Comparison of ENCODE assay signal across 9 mouse cellular contexts in the genomic region with DNA sequence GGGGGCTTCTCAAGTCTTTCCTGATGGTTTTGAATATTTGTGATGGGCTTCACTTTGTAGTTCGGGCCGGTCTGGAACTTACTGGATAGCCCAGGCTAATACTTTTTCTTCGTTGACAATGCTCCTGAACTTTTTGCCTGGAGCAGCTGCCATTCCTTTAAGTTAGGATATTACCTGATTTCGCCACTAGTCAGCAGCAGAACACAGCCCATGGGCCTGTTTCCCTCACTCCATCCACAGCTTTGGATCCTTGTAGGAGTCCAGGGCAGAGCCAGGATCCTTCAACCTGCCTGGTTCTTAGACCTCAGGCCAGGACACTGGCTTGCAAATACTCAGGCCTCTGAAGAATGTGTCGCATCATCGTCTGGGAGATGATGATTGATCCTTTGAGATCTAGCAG.
A peak's percentile ranks its signal among the peaks of the same experiment; 100 is the strongest.
DNase-seq lines count a peak whose midpoint lies in the region; ATAC-seq and TF ChIP-seq lines count a peak whose summit lies in the region.
"Had no signal": no experiment of that assay in that cellular context is flagged by ENCODE, and none has a peak within 500 bp of the region (broad histone marks: within the 10 kb centered on the region; RNA-seq: fewer than 3 reads in every experiment).

No protein-coding gene starts in this region.

- no peak overlapping the region for H3K4me3 ChIP-seq in heart, postnatal 0 days (ENCODE audit: low read depth, low read length)
- H3K4me3 ChIP-seq in heart, embryonic 11.5 days (ENCODE audit: low read depth, low read length): no peak overlapping the region
- H3K4me3 ChIP-seq in embryonic facial prominence, embryonic 11.5 days (ENCODE audit: low read depth, low read length): no peak overlapping the region
- no peak overlapping the region for H3K4me3 ChIP-seq in stomach, embryonic 14.5 days (ENCODE audit: low read depth, low read length)
- H3K4me3 ChIP-seq: neural tube, embryonic 12.5 days had no signal

- no peak for TF ChIP-seq EP300 in heart, postnatal 0 days (IDR thresholded peaks at IDR 0.05; ENCODE audit: low read depth)

- H3K27ac ChIP-seq in heart, postnatal 0 days (ENCODE audit: low read depth): no peak overlapping the region
- no peak overlapping the region for H3K27ac ChIP-seq in heart, embryonic 11.5 days (ENCODE audit: low read depth, low read length)
- no peak overlapping the region for H3K27ac ChIP-seq in embryonic facial prominence, embryonic 11.5 days (replicated peaks; ENCODE audit: low read depth, low read length)
- H3K27ac ChIP-seq in stomach, embryonic 14.5 days (ENCODE audit: low read length): no peak overlapping the region
- H3K27ac ChIP-seq: neural tube, embryonic 12.5 days had no signal

- ATAC-seq in heart, postnatal 0 days (ENCODE audit: insufficient read depth, low read depth): no peak
- ATAC-seq in heart, embryonic 11.5 days (replicated peaks; ENCODE audit: insufficient number of reproducible peaks, low FRiP score, low TSS enrichment): no peak
- ATAC-seq in embryonic facial prominence, embryonic 11.5 days (replicated peaks; ENCODE audit: insufficient number of reproducible peaks, low FRiP score, low TSS enrichment, low read depth): no peak
- peak; percentile 53; the same call in 1 of the 2 replicates for ATAC-seq in stomach, embryonic 14.5 days (ENCODE audit: insufficient number of reproducible peaks, insufficient read depth, low FRiP score, low read depth)

- intact Hi-C loops in left cerebral cortex, postnatal 36 days (cut with DNase I): loop anchor here (2.0 to 10.0 kb wide), 5 partner anchors 42 to 852 kb away; no protein-coding TSS in a partner anchor

- WGBS in heart, postnatal 0 days: 35% methylated on average over 6 of the region's 6 CpGs
- 41% methylated on average over 6 of the region's 6 CpGs for WGBS in heart, embryonic 11.5 days (ENCODE audit: insufficient replicate concordance)
- WGBS in embryonic facial prominence, embryonic 11.5 days: 44% methylated on average over 6 of the region's 6 CpGs
- 33% methylated on average over 6 of the region's 6 CpGs for WGBS in stomach, embryonic 14.5 days

- H3K4me1 ChIP-seq in heart, postnatal 0 days (ENCODE audit: control insufficient read depth, insufficient read depth): no peaks in the 10 kb centered on the region
- no peaks in the 10 kb centered on the region for H3K4me1 ChIP-seq in heart, embryonic 11.5 days (ENCODE audit: control insufficient read depth, insufficient read depth, low read length)
- no peaks in the 10 kb centered on the region for H3K4me1 ChIP-seq in embryonic facial prominence, embryonic 11.5 days (ENCODE audit: control insufficient read depth, insufficient read depth, low read length)
- H3K4me1 ChIP-seq in stomach, embryonic 14.5 days (ENCODE audit: control insufficient read depth, insufficient read depth, low read length): no peaks in the 10 kb centered on the region
- H3K4me1 ChIP-seq: neural tube, embryonic 12.5 days had no signal

- no peaks in the 10 kb centered on the region for H3K9me3 ChIP-seq in heart, postnatal 0 days (replicated peaks; ENCODE audit: control insufficient read depth, low read length)
- no peaks in the 10 kb centered on the region for H3K9me3 ChIP-seq in heart, embryonic 11.5 days (replicated peaks; ENCODE audit: control insufficient read depth, low read length)
- no peaks in the 10 kb centered on the region for H3K9me3 ChIP-seq in embryonic facial prominence, embryonic 11.5 days (replicated peaks; ENCODE audit: control insufficient read depth, low read length)
- no peaks in the 10 kb centered on the region for H3K9me3 ChIP-seq in stomach, embryonic 14.5 days (ENCODE audit: control insufficient read depth, low read depth, low read length)
- H3K9me3 ChIP-seq: neural tube, embryonic 12.5 days had no signal

- H3K27me3 ChIP-seq in heart, postnatal 0 days (ENCODE audit: control insufficient read depth, insufficient read depth, low read length): peaks cover 4% of the 10 kb centered on the region; the same call in 1 of the 2 replicates
- H3K27me3 ChIP-seq in heart, embryonic 11.5 days (ENCODE audit: control insufficient read depth, insufficient read depth, low read length): 0 out of 2 replicates have a peak, but pooled peaks cover 3% of the 10 kb centered on the region
- no peaks in the 10 kb centered on the region for H3K27me3 ChIP-seq in embryonic facial prominence, embryonic 11.5 days (ENCODE audit: control insufficient read depth, insufficient read depth, low read length)
- H3K27me3 ChIP-seq in stomach, embryonic 14.5 days (ENCODE audit: control insufficient read depth, insufficient read depth, low read length): no peaks in the 10 kb centered on the region
- H3K27me3 ChIP-seq: neural tube, embryonic 12.5 days had no signal

- peak; percentile 24 for DNase-seq in heart, postnatal 0 days (ENCODE audit: low spot score)
- peak; percentile 67 for DNase-seq in ES-CJ7 (ENCODE audit: low read depth, low spot score)
- peak; percentile 68 for DNase-seq in embryonic facial prominence, embryonic 11.5 days (ENCODE audit: low spot score)
- peak; percentile 34 to 43 for DNase-seq in left cerebral cortex, postnatal 36 days (ENCODE audit: low spot score in 2 of 2)
- DNase-seq in c-Kit-positive CD71-positive TER-119-positive erythroid progenitor cells, embryonic 14.5 days (ENCODE audit: low spot score): no peak
- no peak for DNase-seq in thymus, postnatal 14 days

- H3K9ac ChIP-seq in heart, postnatal 0 days (replicated peaks; ENCODE audit: low read depth, low read length): no peak overlapping the region
- no peak overlapping the region for H3K9ac ChIP-seq in heart, embryonic 11.5 days (ENCODE audit: low read depth, low read length)
- no peak overlapping the region for H3K9ac ChIP-seq in embryonic facial prominence, embryonic 11.5 days (replicated peaks; ENCODE audit: low read length)
- no peak overlapping the region for H3K9ac ChIP-seq in stomach, embryonic 14.5 days (replicated peaks; ENCODE audit: low read depth, low read length)
- H3K9ac ChIP-seq: neural tube, embryonic 12.5 days had no signal

- H3K36me3 ChIP-seq in heart, postnatal 0 days (replicated peaks; ENCODE audit: control insufficient read depth, insufficient read depth, low read length): no peaks in the 10 kb centered on the region
- H3K36me3 ChIP-seq in heart, embryonic 11.5 days (ENCODE audit: control insufficient read depth, insufficient read depth, low read length): no peaks in the 10 kb centered on the region
- H3K36me3 ChIP-seq in embryonic facial prominence, embryonic 11.5 days (replicated peaks; ENCODE audit: control insufficient read depth, insufficient read depth, low read depth, low read length): no peaks in the 10 kb centered on the region
- H3K36me3 ChIP-seq in stomach, embryonic 14.5 days (ENCODE audit: control insufficient read depth, insufficient read depth, low read length): no peaks in the 10 kb centered on the region
- H3K36me3 ChIP-seq: neural tube, embryonic 12.5 days had no signal

- peak; percentile 74 for TF ChIP-seq CTCF in heart, postnatal 0 days (IDR thresholded peaks at IDR 0.05; ENCODE audit: low read depth)

- H3K4me2 ChIP-seq in heart, postnatal 0 days (ENCODE audit: low read depth, low read length): no peak overlapping the region
- H3K4me2 ChIP-seq in heart, embryonic 11.5 days: no peak overlapping the region
- no peak overlapping the region for H3K4me2 ChIP-seq in embryonic facial prominence, embryonic 11.5 days (ENCODE audit: low read depth, low read length)
- no peak overlapping the region for H3K4me2 ChIP-seq in stomach, embryonic 14.5 days (replicated peaks; ENCODE audit: low read depth, low read length)
- H3K4me2 ChIP-seq: neural tube, embryonic 12.5 days had no signal

Comparison
In these comparisons a context has a peak if more than half of its experiments do, and no peak if none do; other contexts are left out.
1. DNase-seq: peak in heart, postnatal 0 days (single experiment), ES-CJ7 (single experiment), embryonic facial prominence, embryonic 11.5 days (single experiment) and left cerebral cortex, postnatal 36 days (2 of 2); none in c-Kit-positive CD71-positive TER-119-positive erythroid progenitor cells, embryonic 14.5 days (single experiment) and thymus, postnatal 14 days (single experiment).